Mouse (Mus musculus) frontal cortex, postnatal 10 days (tissue): ENCODE results near the gene Macrod2.

Experiments
- DNase-seq, 2 experiments: peaks; one replicate each; pipeline ENCODE4 v3.0.0; 2022; ENCODE audit warnings: low spot score in 2 of 2, mixed read lengths in 1 of 2

The Macrod2 gene

GRCm38 (mm10) chr2:141301030-141301429, 905.9 kb downstream of the Macrod2 start:
- DNase-seq = no peak

GRCm38 (mm10) chr2:141308406-141308805, 913.3 kb downstream of the Macrod2 start:
- DNase-seq = no peak

- DNase-seq = no peak
Measured at GRCm38 (mm10) chr2:141312136-141312948, 917.2 kb downstream of the Macrod2 start.

- no peak for DNase-seq
Measured at GRCm38 (mm10) chr2:141315349-141315748, 920.2 kb downstream of the Macrod2 start.

- DNase-seq = no peak
Measured at GRCm38 (mm10) chr2:141323956-141324460, 928.9 kb downstream of the Macrod2 start.

GRCm38 (mm10) chr2:141327296-141327695, 932.2 kb downstream of the Macrod2 start:
- no peak for DNase-seq

- no peak for DNase-seq
Measured at GRCm38 (mm10) chr2:141337708-141338107, 942.6 kb downstream of the Macrod2 start.

GRCm38 (mm10) chr2:141343988-141344535, 949.0 kb downstream of the Macrod2 start:
- no peak for DNase-seq

GRCm38 (mm10) chr2:141352623-141353022, 957.5 kb downstream of the Macrod2 start:
- no peak for DNase-seq

- no peak for DNase-seq
Measured at GRCm38 (mm10) chr2:141388632-141389031, 993.5 kb downstream of the Macrod2 start.

GRCm38 (mm10) chr2:141391229-141391628, 996.1 kb downstream of the Macrod2 start:
- DNase-seq = no peak

- DNase-seq = no peak
Measured at GRCm38 (mm10) chr2:141394806-141395205, 999.7 kb downstream of the Macrod2 start.

GRCm38 (mm10) chr2:141408766-141409165, 1013.7 kb downstream of the Macrod2 start:
- DNase-seq = no peak

- no peak for DNase-seq
Measured at GRCm38 (mm10) chr2:141416436-141416835, 1021.3 kb downstream of the Macrod2 start.

GRCm38 (mm10) chr2:141416855-141417544, 1021.9 kb downstream of the Macrod2 start:
- DNase-seq = no peak

GRCm38 (mm10) chr2:141419806-141420205, 1024.7 kb downstream of the Macrod2 start:
- DNase-seq = no peak

GRCm38 (mm10) chr2:141434084-141434483, 1039.0 kb downstream of the Macrod2 start:
- no peak for DNase-seq

- peak; percentile 14 to 19 for DNase-seq
Measured at GRCm38 (mm10) chr2:141434731-141435570, 1039.8 kb downstream of the Macrod2 start.

GRCm38 (mm10) chr2:141441896-141442295, 1046.8 kb downstream of the Macrod2 start:
- no peak for DNase-seq

- no peak for DNase-seq
Measured at GRCm38 (mm10) chr2:141449078-141449680, 1054.1 kb downstream of the Macrod2 start.

GRCm38 (mm10) chr2:141463946-141464345, 1068.8 kb downstream of the Macrod2 start:
- no peak for DNase-seq
